29 mouse cellular contexts compared by ENCODE assay signal in the genomic region with DNA sequence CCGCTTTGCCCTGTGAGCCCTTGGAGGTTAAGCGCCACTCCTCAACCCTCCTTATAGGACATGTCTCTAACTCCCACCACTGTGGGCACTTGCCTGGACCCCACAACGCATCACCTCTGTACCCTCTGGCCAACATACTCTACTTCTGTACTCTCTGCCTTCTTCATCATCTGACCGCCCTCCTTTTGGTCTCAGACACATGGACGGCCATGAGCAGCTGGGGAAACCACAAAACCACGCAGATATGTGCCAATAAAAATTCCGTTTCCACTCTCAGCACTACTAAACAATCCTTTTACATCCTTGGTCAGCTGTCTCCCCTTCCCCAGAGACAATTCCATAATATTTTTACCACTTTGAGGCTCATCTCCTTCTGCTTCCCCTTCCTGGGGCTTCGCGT.
A peak's percentile ranks its signal among the peaks of the same experiment; 100 is the strongest.
DNase-seq lines count a peak whose midpoint lies in the region; ATAC-seq and TF ChIP-seq lines count a peak whose summit lies in the region.
"Had no signal": no experiment of that assay in that cellular context is flagged by ENCODE, and none has a peak within 500 bp of the region (broad histone marks: within the 10 kb centered on the region; RNA-seq: fewer than 3 reads in every experiment).

No protein-coding gene starts in this region.

- no peak for TF ChIP-seq CTCF in midbrain, postnatal 0 days (IDR thresholded peaks at IDR 0.05)

- H3K27ac ChIP-seq in hindbrain, embryonic 13.5 days, result peak overlapping the region; percentile 75
- no peak overlapping the region for H3K27ac ChIP-seq in hindbrain, embryonic 10.5 days
- peak overlapping the region; percentile 63; the same call in 1 of the 2 replicates for H3K27ac ChIP-seq in midbrain, embryonic 13.5 days
- no peak overlapping the region for H3K27ac ChIP-seq in midbrain, postnatal 0 days (ENCODE audit: low read depth, low read length)
- H3K27ac ChIP-seq: embryonic facial prominence, embryonic 13.5 days; forebrain, embryonic 10.5 days; forebrain, embryonic 15.5 days; limb, embryonic 15.5 days; liver, embryonic 13.5 days; stomach, postnatal 0 days had no signal

- no peak overlapping the region for H3K9ac ChIP-seq in hindbrain, embryonic 13.5 days
- H3K9ac ChIP-seq in midbrain, embryonic 13.5 days (replicated peaks), result no peak overlapping the region
- H3K9ac ChIP-seq in midbrain, postnatal 0 days (replicated peaks; ENCODE audit: low read length, poor library complexity, severe bottlenecking), result no peak overlapping the region
- H3K9ac ChIP-seq: embryonic facial prominence, embryonic 13.5 days; limb, embryonic 15.5 days; liver, embryonic 13.5 days had no signal

- ATAC-seq in hindbrain, embryonic 13.5 days (ENCODE audit: low FRiP score), result no peak
- ATAC-seq in midbrain, embryonic 13.5 days, result no peak
- no peak for ATAC-seq in midbrain, postnatal 0 days (ENCODE audit: low FRiP score)
- ATAC-seq in common myeloid progenitor, adult 5-6 weeks (replicated peaks; ENCODE audit: low read depth, poor library complexity, severe bottlenecking), result peak; percentile 20; the same call in 1 of the 2 replicates
- ATAC-seq: intestine, postnatal 0 days; lung, postnatal 0 days; Patski had no signal

- H3K36me3 ChIP-seq in hindbrain, embryonic 13.5 days, result no peaks in the 10 kb centered on the region
- no peaks in the 10 kb centered on the region for H3K36me3 ChIP-seq in hindbrain, embryonic 10.5 days
- H3K36me3 ChIP-seq in midbrain, embryonic 13.5 days, result no peaks in the 10 kb centered on the region
- no peaks in the 10 kb centered on the region for H3K36me3 ChIP-seq in midbrain, postnatal 0 days (ENCODE audit: insufficient read depth, low read length)
- H3K36me3 ChIP-seq: embryonic facial prominence, embryonic 13.5 days; forebrain, embryonic 10.5 days; forebrain, embryonic 15.5 days; limb, embryonic 15.5 days; liver, embryonic 13.5 days had no signal

- no peak overlapping the region for H3K4me3 ChIP-seq in hindbrain, embryonic 13.5 days
- H3K4me3 ChIP-seq in hindbrain, embryonic 10.5 days, result no peak overlapping the region
- H3K4me3 ChIP-seq in midbrain, embryonic 13.5 days (replicated peaks), result no peak overlapping the region
- no peak overlapping the region for H3K4me3 ChIP-seq in midbrain, postnatal 0 days (ENCODE audit: low read depth, low read length)
- H3K4me3 ChIP-seq: embryonic facial prominence, embryonic 13.5 days; limb, embryonic 15.5 days; liver, embryonic 13.5 days; megakaryocyte, embryonic 14.5 days had no signal

- H3K4me2 ChIP-seq in hindbrain, embryonic 13.5 days, result no peak overlapping the region
- no peak overlapping the region for H3K4me2 ChIP-seq in midbrain, embryonic 13.5 days (replicated peaks)
- H3K4me2 ChIP-seq in midbrain, postnatal 0 days (ENCODE audit: low read depth, low read length, poor library complexity, severe bottlenecking), result no peak overlapping the region
- H3K4me2 ChIP-seq: limb, embryonic 15.5 days; liver, embryonic 13.5 days had no signal

- peaks cover 60% of the 10 kb centered on the region for H3K4me1 ChIP-seq in hindbrain, embryonic 13.5 days (replicated peaks)
- H3K4me1 ChIP-seq in hindbrain, embryonic 10.5 days (replicated peaks), result peaks cover 72% of the 10 kb centered on the region
- H3K4me1 ChIP-seq in midbrain, embryonic 13.5 days (replicated peaks), result peaks cover 55% of the 10 kb centered on the region
- 0 out of 2 replicates have a peak, but pooled peaks cover 4% of the 10 kb centered on the region for H3K4me1 ChIP-seq in midbrain, postnatal 0 days (ENCODE audit: insufficient read depth, low read length)

- no peaks in the 10 kb centered on the region for H3K9me3 ChIP-seq in hindbrain, embryonic 13.5 days
- no peaks in the 10 kb centered on the region for H3K9me3 ChIP-seq in hindbrain, embryonic 10.5 days
- no peaks in the 10 kb centered on the region for H3K9me3 ChIP-seq in midbrain, embryonic 13.5 days
- H3K9me3 ChIP-seq in midbrain, postnatal 0 days (ENCODE audit: low read length), result no peaks in the 10 kb centered on the region
- H3K9me3 ChIP-seq: embryonic facial prominence, embryonic 13.5 days; forebrain, embryonic 10.5 days; forebrain, embryonic 15.5 days; limb, embryonic 15.5 days; liver, embryonic 13.5 days; megakaryocyte, embryonic 14.5 days had no signal

- 88% methylated on average over 9 of the region's 9 CpGs for WGBS in hindbrain, embryonic 13.5 days
- WGBS in hindbrain, embryonic 10.5 days, result 92% methylated on average over 9 of the region's 9 CpGs
- WGBS in midbrain, embryonic 13.5 days, result 89% methylated on average over 9 of the region's 9 CpGs
- 91% methylated on average over 9 of the region's 9 CpGs for WGBS in midbrain, postnatal 0 days

- no peak for DNase-seq in hindbrain, embryonic 10.5 days (ENCODE audit: low spot score)
- DNase-seq in midbrain, postnatal 0 days (ENCODE audit: low spot score), result no peak
- DNase-seq in B cell, adult 2 months, result no peak
- no peak for DNase-seq in thymus, postnatal 36 days
- DNase-seq: adrenal gland, postnatal 10 days; cerebellum, adult 8-10 months; gastrocnemius, postnatal 25 days; heart, adult 18-20 months; heart, postnatal 36 days; kidney, adult 9 months; kidney, postnatal 14 days; liver, embryonic 13.5 days; lung, adult 18-20 months; right cerebral cortex, adult 18-20 months; right cerebral cortex, postnatal 4 days; thymus, adult 18-20 months; thymus, postnatal 25 days had no signal

- H3K27me3 ChIP-seq in hindbrain, embryonic 13.5 days, result peaks cover 74% of the 10 kb centered on the region
- peaks cover 100% of the 10 kb centered on the region for H3K27me3 ChIP-seq in hindbrain, embryonic 10.5 days (ENCODE audit: insufficient read depth, poor library complexity, severe bottlenecking)
- H3K27me3 ChIP-seq in midbrain, embryonic 13.5 days, result peaks cover 76% of the 10 kb centered on the region
- peaks cover 8% of the 10 kb centered on the region for H3K27me3 ChIP-seq in midbrain, postnatal 0 days (ENCODE audit: insufficient read depth, low read length)

Comparison
In these comparisons a context has a peak if more than half of its experiments do, and no peak if none do; other contexts are left out.
1. H3K27ac ChIP-seq: peak in hindbrain, embryonic 13.5 days (single experiment) and midbrain, embryonic 13.5 days (single experiment); none in hindbrain, embryonic 10.5 days (single experiment) and midbrain, postnatal 0 days (single experiment).